Mouse (Mus musculus): ENCODE data around the gene Zfp683.

- TF ChIP-seq CTCF (IDR thresholded peaks at IDR 0.05; ENCODE audit: low read depth) = no peak
- peak; percentile 29; the same call in 1 of the 2 replicates for TF ChIP-seq EP300 (IDR thresholded peaks at IDR 0.05; ENCODE audit: low read depth)
These were observed 43.5 kb downstream of the Zfp683 start for GRCm38 (mm10) chr4:134097015-134097608.

Measured in liver, postnatal 0 days (tissue).